Mouse (Mus musculus): Measurements from ENCODE around the gene Pakap. TPM values are rescaled to one million over a fixed set of nuclear protein-coding genes. Genes with fewer than 3 reads are reported as not detected.

The Pakap gene
- polyA plus RNA-seq, 1 experiment from 2014 or later: 5.8 TPM

GRCm38 (mm10) chr4:57783853-57784600 lies 216.0 kb downstream of the Pakap start:
- H3K36me3 ChIP-seq: no peaks in the 10 kb centered on the region
- 66% methylated on average over 11 of the region's 11 CpGs for WGBS
- no peak overlapping the region for H3K9ac ChIP-seq (replicated peaks)
- ATAC-seq (replicated peaks): no peak
- H3K4me1 ChIP-seq: peaks cover 17% of the 10 kb centered on the region
- no peaks in the 10 kb centered on the region; the same call in 1 of the 2 replicates for H3K27me3 ChIP-seq
- no peak overlapping the region for H3K4me2 ChIP-seq (replicated peaks)
- no peak overlapping the region for H3K4me3 ChIP-seq
- no peaks in the 10 kb centered on the region for H3K9me3 ChIP-seq
- no peak overlapping the region for H3K27ac ChIP-seq (replicated peaks)

- no peak overlapping the region for H3K4me2 ChIP-seq (replicated peaks)
- H3K4me3 ChIP-seq: no peak overlapping the region
- no peaks in the 10 kb centered on the region for H3K27me3 ChIP-seq
- no peaks in the 10 kb centered on the region for H3K9me3 ChIP-seq
- no peaks in the 10 kb centered on the region for H3K36me3 ChIP-seq
- no peak overlapping the region for H3K9ac ChIP-seq (replicated peaks)
- ATAC-seq (replicated peaks): no peak
- WGBS: 65% methylated on average over 5 of the region's 5 CpGs
- no peaks in the 10 kb centered on the region for H3K4me1 ChIP-seq
- H3K27ac ChIP-seq (replicated peaks): no peak overlapping the region
Observed at GRCm38 (mm10) chr4:57788709-57789108, 220.7 kb downstream of the Pakap start.

- Histone ChIP-seq H3K4me1 (no peaks in the 10 kb centered on the region), H3K9me3 (no peaks in the 10 kb centered on the region), H3K4me2 (replicated peaks) (no peak overlapping the region), H3K9ac (replicated peaks) (no peak overlapping the region), H3K4me3 (no peak overlapping the region), H3K27me3 (no peaks in the 10 kb centered on the region), H3K27ac (replicated peaks) (no peak overlapping the region), H3K36me3 (no peaks in the 10 kb centered on the region)
- ATAC-seq (replicated peaks): no peak
Observed at GRCm38 (mm10) chr4:57789118-57789517, 221.1 kb downstream of the Pakap start.

GRCm38 (mm10) chr4:57793989-57794388 lies 226.0 kb downstream of the Pakap start:
- Histone ChIP-seq H3K9ac (replicated peaks) (no peak overlapping the region), H3K27ac (replicated peaks) (no peak overlapping the region), H3K4me3 (no peak overlapping the region), H3K4me1 (no peaks in the 10 kb centered on the region), H3K9me3 (no peaks in the 10 kb centered on the region), H3K4me2 (replicated peaks) (no peak overlapping the region), H3K27me3 (no peaks in the 10 kb centered on the region), H3K36me3 (no peaks in the 10 kb centered on the region)
- 63% methylated on average over 8 of the region's 8 CpGs for WGBS
- ATAC-seq (replicated peaks): no peak

GRCm38 (mm10) chr4:57794547-57794946 lies 226.6 kb downstream of the Pakap start:
- Histone ChIP-seq H3K4me2 (replicated peaks) (no peak overlapping the region), H3K9ac (replicated peaks) (no peak overlapping the region), H3K4me1 (no peaks in the 10 kb centered on the region), H3K4me3 (no peak overlapping the region), H3K27me3 (no peaks in the 10 kb centered on the region), H3K36me3 (no peaks in the 10 kb centered on the region), H3K9me3 (no peaks in the 10 kb centered on the region), H3K27ac (replicated peaks) (no peak overlapping the region)
- 39% methylated on average over 3 of the region's 3 CpGs for WGBS
- no peak for ATAC-seq (replicated peaks)

- Histone ChIP-seq H3K36me3 (no peaks in the 10 kb centered on the region), H3K4me1 (no peaks in the 10 kb centered on the region), H3K9ac (replicated peaks) (no peak overlapping the region), H3K27ac (replicated peaks) (no peak overlapping the region), H3K27me3 (no peaks in the 10 kb centered on the region), H3K4me3 (no peak overlapping the region), H3K9me3 (no peaks in the 10 kb centered on the region), H3K4me2 (replicated peaks) (no peak overlapping the region)
- WGBS: 83% methylated on average over 9 of the region's 9 CpGs
- ATAC-seq (replicated peaks): no peak
Observed at GRCm38 (mm10) chr4:57797548-57798285, 229.7 kb downstream of the Pakap start.

GRCm38 (mm10) chr4:57798286-57799018 lies 230.5 kb downstream of the Pakap start:
- H3K27me3 ChIP-seq: no peaks in the 10 kb centered on the region
- 13% methylated on average over 10 of the region's 10 CpGs for WGBS
- H3K27ac ChIP-seq (replicated peaks): no peak overlapping the region
- H3K4me3 ChIP-seq: no peak overlapping the region
- no peaks in the 10 kb centered on the region for H3K9me3 ChIP-seq
- ATAC-seq (replicated peaks): no peak
- no peak overlapping the region for H3K9ac ChIP-seq (replicated peaks)
- H3K4me2 ChIP-seq (replicated peaks): no peak overlapping the region
- H3K4me1 ChIP-seq: no peaks in the 10 kb centered on the region
- no peaks in the 10 kb centered on the region for H3K36me3 ChIP-seq

- no peak for ATAC-seq (replicated peaks)
- WGBS: 61% methylated on average over 1 of the region's 1 CpGs
Observed at GRCm38 (mm10) chr4:57799297-57799696, 231.3 kb downstream of the Pakap start.

GRCm38 (mm10) chr4:57801239-57801638 lies 233.3 kb downstream of the Pakap start:
- Histone ChIP-seq H3K27ac (replicated peaks) (no peak overlapping the region), H3K27me3 (no peaks in the 10 kb centered on the region), H3K9ac (replicated peaks) (no peak overlapping the region), H3K36me3 (no peaks in the 10 kb centered on the region), H3K4me3 (no peak overlapping the region), H3K9me3 (no peaks in the 10 kb centered on the region), H3K4me2 (replicated peaks) (no peak overlapping the region), H3K4me1 (no peaks in the 10 kb centered on the region)
- no peak for ATAC-seq (replicated peaks)
- WGBS: 91% methylated on average over 7 of the region's 7 CpGs

More at GRCm38 (mm10) chr4:57799297-57799696, 231.3 kb downstream of the Pakap start:
- Histone ChIP-seq H3K4me1 (no peaks in the 10 kb centered on the region), H3K27ac (replicated peaks) (no peak overlapping the region), H3K9me3 (no peaks in the 10 kb centered on the region), H3K9ac (replicated peaks) (no peak overlapping the region), H3K36me3 (no peaks in the 10 kb centered on the region), H3K4me3 (no peak overlapping the region), H3K4me2 (replicated peaks) (no peak overlapping the region), H3K27me3 (no peaks in the 10 kb centered on the region)

GRCm38 (mm10) chr4:57801986-57802385 lies 234.0 kb downstream of the Pakap start:
- no peak overlapping the region for H3K4me2 ChIP-seq (replicated peaks)
- H3K36me3 ChIP-seq: no peaks in the 10 kb centered on the region
- no peak overlapping the region for H3K27ac ChIP-seq (replicated peaks)
- no peak overlapping the region for H3K4me3 ChIP-seq
- no peak overlapping the region for H3K9ac ChIP-seq (replicated peaks)
- H3K27me3 ChIP-seq: no peaks in the 10 kb centered on the region
- H3K9me3 ChIP-seq: no peaks in the 10 kb centered on the region
- no peaks in the 10 kb centered on the region for H3K4me1 ChIP-seq
- ATAC-seq (replicated peaks): no peak
- WGBS: 95% methylated on average over 5 of the region's 5 CpGs

- no peak for ATAC-seq (replicated peaks)
- no peaks in the 10 kb centered on the region for H3K9me3 ChIP-seq
- 91% methylated on average over 3 of the region's 3 CpGs for WGBS
- no peak overlapping the region for H3K27ac ChIP-seq (replicated peaks)
- no peak overlapping the region for H3K9ac ChIP-seq (replicated peaks)
- H3K27me3 ChIP-seq: no peaks in the 10 kb centered on the region
- no peaks in the 10 kb centered on the region for H3K4me1 ChIP-seq
- H3K4me3 ChIP-seq: no peak overlapping the region
- H3K4me2 ChIP-seq (replicated peaks): no peak overlapping the region
- H3K36me3 ChIP-seq: no peaks in the 10 kb centered on the region
Observed at GRCm38 (mm10) chr4:57802411-57802810, 234.4 kb downstream of the Pakap start.

- H3K36me3 ChIP-seq: no peaks in the 10 kb centered on the region
- ATAC-seq (replicated peaks): no peak
- no peak overlapping the region for H3K4me2 ChIP-seq (replicated peaks)
- WGBS: 91% methylated on average over 6 of the region's 6 CpGs
- no peaks in the 10 kb centered on the region for H3K9me3 ChIP-seq
- no peak overlapping the region for H3K9ac ChIP-seq (replicated peaks)
- no peak overlapping the region for H3K4me3 ChIP-seq
- no peaks in the 10 kb centered on the region for H3K27me3 ChIP-seq
- no peaks in the 10 kb centered on the region for H3K4me1 ChIP-seq
- H3K27ac ChIP-seq (replicated peaks): no peak overlapping the region
Observed at GRCm38 (mm10) chr4:57804902-57805301, 236.9 kb downstream of the Pakap start.
